Mouse (Mus musculus): ENCODE measurements around the gene Nfe2l2.

The Nfe2l2 gene

GRCm38 (mm10) chr2:75687040-75687749, 17.2 kb downstream of the Nfe2l2 start:
- DNase-seq (ENCODE audit: low read depth, low spot score): no peak

DNA sequence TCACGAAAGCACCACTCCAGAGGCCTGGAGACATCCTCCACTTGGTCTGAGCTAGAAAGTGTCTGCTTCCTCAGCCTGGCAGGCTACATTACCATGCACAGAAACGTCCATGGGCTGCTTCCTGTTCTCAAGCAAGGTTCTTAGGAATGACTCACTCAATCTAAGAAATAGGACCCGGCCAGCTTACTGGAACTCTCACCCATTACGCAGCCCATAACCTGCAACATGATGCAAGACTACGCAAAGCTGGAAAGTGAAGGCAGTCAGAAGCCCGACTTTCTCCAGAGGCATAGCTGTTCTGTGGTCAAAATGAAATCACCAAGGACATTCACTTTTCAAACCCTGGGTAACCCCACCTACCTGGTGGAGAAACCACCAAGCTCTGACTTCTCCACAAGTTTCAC, 19.0 kb downstream of the Nfe2l2 start:
- no peak for DNase-seq (ENCODE audit: low read depth, low spot score)

GRCm38 (mm10) chr2:75684526-75684925, 19.9 kb downstream of the Nfe2l2 start:
- DNase-seq (ENCODE audit: low read depth, low spot score): no peak

GRCm38 (mm10) chr2:75682978-75683709, 21.3 kb downstream of the Nfe2l2 start:
- no peak for DNase-seq (ENCODE audit: low read depth, low spot score)

DNA sequence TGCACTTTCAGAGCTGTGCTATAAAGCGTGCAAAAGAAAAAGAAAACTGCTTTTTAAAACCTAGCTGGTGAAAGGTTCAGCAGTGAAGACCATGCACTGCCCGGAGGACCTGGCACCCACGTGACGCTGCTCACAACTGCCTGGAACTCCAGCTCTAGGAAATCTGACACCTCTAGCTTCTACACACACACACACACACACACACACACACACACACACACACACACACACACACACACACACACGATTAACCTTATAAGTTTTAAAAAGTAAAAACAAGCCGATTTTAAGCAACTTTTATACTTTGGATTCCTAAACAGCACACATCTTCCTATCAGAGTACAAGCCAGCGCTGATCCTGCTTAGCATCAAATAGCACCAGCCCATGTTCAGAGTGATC, 23.0 kb downstream of the Nfe2l2 start:
- no peak for DNase-seq (ENCODE audit: low read depth, low spot score)

GRCm38 (mm10) chr2:75679947-75680346, 24.5 kb downstream of the Nfe2l2 start:
- no peak for DNase-seq (ENCODE audit: low read depth, low spot score)

DNA sequence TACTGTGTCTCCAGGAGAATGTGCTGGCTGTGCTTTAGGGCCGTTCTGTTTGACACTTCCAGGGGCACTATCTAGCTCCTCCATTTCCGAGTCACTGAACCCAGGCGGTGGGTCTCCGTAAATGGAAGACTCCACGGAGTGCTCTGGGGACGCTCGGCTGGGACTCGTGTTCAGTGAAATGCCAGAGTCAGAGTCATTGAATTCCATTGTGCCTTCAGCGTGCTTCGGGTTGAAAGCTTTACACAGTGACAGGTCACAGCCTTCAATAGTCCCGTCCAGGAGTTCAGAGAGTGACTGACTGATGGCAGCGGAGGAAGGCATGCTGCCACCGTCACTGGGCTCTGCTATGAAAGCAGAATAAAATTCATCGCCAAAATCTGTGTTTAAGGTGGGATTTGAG, 27.9 kb downstream of the Nfe2l2 start:
- no peak for DNase-seq (ENCODE audit: low read depth, low spot score)

GRCm38 (mm10) chr2:75672561-75672960, 31.9 kb downstream of the Nfe2l2 start:
- no peak for DNase-seq (ENCODE audit: low read depth, low spot score)

DNA sequence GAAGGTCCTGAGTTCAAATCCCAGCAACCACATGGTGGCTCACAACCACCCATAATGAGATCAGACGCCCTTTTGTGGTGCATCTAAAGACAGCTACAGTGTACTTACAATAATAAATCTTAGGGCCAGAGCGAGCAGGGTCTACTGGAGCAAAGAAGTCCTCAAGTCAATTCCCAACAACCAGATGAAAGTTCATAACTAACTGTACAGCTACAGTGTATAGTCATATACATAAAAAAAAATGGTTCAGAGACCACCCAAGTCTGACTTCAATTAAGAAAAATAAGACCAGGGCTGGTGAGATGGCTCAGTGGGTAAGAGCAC, 33.1 kb downstream of the Nfe2l2 start:
- no peak for DNase-seq (ENCODE audit: low read depth, low spot score)

DNA sequence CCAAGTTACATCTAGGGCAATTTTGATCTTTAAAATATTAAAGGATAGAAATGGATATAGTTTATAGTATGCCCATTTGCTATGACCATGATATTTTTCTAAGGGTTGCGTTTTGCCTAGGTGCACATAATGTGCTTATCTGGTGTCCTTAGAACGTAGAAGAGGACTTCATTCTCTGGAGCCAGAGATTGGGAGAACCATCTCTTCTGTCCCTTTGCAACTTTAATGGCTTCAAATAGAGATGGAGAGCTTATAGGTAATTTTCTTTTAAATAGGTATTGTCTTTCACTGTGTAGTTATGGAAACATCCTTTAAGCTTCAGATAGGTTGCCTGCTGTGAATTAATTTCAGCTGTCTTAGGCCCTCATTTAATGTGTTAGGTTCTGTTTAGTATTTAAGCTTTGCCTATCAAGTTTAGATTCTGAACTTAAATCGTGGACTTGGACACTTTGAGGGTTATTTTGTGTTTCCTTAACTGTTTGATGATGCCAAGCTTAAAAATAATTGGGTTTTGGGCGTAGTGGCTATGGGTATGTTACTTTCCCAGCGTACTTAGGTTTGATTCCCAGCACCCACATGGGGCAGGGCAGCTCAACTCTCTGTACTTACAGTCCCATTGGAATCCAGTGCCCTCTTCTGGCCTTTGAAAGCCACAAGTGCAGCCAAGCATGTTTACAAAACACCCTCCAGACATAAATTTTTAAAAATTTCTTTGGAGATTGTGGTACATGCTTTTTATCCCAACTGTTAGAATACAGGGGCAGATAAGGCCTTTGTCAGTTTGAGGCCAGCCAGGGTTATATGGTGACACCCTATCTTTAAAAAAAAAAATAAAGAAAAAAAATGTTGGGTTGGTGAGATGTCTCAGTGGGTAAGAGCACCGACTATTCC, 33.8 kb downstream of the Nfe2l2 start:
- no peak for DNase-seq (ENCODE audit: low read depth, low spot score)

DNA sequence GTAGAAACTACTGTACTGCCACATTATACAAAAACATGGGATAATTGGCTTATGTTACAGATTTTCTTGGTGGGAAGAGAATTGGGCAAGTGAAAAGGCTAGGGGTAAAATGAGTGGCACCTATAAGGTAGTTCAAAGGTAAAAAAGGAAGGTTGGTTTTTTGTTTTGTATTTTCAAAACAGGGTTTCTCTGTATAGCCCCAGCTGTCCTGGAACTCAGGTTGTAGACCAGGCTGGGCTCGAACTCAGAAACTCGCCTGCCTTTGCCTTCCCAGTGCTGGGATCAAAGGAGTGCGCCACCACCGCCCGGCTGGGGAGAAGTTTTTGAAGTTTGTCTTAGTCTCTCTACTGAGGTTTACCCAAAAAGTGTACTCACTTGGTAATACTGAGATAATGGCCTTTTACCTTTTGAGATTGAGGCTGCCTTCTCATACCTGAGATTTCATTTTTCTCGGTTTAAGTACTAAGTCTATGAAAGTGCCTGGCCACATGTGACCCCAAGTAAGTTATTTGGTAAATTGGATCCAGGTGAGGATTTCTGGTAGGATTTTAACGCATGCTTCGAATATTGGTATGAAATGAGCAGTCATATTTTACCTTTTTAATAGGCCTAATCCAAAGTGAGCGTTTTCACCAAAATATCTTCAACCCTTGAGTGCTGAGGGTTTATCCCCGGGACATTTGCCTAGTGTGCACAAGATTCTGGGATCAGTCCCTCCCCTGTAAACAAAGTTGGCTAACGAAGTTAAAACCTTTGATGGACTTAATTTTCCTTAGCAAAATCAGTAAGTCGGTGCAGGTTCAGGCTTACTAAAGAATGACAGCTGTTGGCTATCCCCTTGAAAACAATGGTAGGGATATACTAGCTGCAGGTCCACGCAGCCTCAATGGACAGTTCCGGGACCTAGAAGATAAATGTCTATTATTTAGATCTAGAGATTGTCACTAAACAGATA, 34.7 kb downstream of the Nfe2l2 start:
- DNase-seq (ENCODE audit: low read depth, low spot score): no peak

- DNase-seq (ENCODE audit: low read depth, low spot score): no peak
Observed at GRCm38 (mm10) chr2:75661106-75661505, 43.3 kb downstream of the Nfe2l2 start.

DNA sequence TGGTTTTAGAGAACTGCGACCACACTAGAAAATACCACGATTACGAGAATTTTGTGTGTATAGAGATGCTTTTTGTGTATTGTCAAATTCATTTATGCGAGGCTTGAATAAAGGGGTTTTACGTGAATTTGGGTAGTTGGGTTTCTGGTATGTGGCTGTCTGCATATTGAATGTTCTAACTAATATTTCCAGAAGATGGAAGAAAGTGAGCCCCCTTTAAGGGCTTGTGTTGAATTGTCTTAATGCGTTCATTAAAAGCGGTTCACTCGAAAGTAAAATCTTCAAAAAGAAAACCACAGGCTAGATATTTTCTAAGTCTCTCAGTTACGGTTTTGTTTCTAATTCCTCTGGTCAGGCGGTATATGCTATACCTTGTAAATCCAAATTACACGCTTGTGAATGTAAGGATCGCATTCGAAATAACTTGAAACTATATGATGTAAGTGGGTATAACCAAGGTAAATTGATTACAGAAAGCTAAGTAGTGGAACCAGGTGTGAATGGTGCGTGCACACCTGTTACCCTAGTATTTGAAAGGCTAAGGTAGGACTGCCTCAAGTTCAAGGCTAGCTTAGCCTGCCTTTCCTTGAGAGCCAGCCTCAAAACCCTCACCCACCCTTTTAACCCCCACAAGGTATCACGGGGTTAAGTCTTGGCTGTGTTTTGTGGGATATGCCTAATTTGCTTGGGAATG, 44.0 kb downstream of the Nfe2l2 start:
- DNase-seq (ENCODE audit: low read depth, low spot score): no peak

GRCm38 (mm10) chr2:75659629-75659960, 44.8 kb downstream of the Nfe2l2 start:
- peak; percentile 75 for DNase-seq (ENCODE audit: low read depth, low spot score)

GRCm38 (mm10) chr2:75658727-75659628, 45.5 kb downstream of the Nfe2l2 start, which contains the start of gene Hnrnpa3:
Gene Hnrnpa3, plus strand, starts transcription at chr2:75659261.
- DNase-seq (ENCODE audit: low read depth, low spot score): peak; percentile 98

DNA sequence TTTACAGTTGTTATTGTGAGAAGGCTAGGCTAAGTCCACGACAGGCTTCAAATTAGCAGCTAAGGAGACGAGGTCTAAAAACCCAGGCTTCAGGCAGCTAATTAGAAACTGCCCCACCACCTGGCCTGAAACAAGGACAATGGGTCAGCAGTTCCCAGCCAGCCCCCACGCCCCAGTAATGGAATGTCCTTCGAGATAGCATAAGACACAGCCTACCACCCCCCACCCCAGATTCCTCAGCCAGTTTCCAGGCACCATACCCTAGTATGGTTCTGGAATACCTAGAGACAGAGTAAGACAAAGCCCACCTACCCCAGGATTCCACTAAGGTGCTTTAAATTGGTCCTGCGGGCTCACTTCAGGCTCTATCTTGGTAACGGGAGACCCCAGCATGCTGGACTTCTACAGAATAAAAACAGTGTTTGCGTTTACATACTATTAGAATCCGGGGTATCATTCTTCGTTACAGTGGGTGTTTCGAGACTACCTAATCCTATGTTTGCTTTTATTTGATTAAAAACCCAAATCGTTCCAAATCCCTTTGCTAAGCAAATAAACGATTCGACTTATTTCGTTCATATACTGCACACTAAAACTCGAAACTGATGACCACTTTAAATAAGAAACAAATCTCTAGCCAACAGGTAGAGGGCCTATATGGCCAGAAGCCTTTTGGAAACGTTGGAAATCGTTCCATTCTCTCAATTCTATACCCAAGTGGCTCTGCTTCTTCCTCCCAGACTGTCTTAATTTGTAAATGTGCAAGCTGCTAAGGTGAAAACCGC, 46.3 kb downstream of the Nfe2l2 start:
- no peak for DNase-seq (ENCODE audit: low read depth, low spot score)

GRCm38 (mm10) chr2:75656924-75657323, 47.5 kb downstream of the Nfe2l2 start:
- DNase-seq (ENCODE audit: low read depth, low spot score): no peak

DNA sequence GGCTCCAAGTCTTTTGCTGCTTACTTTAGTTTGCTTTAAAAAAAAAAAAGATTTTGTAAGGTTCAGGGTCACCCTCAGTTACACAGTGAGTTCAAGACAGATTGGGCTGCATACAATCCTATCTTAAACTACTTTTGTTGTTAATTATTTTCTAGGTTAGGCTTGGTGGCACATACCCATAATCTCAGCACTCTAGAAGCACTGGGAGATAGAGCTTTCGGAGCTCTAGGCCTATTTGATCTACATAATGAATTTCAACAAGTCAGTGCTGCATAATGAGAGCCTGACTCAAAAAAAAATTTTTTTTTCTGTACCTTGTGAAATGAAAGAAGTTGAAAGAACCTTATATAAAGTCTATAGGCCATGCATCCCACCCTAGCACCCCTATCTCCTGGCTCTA, 49.8 kb downstream of the Nfe2l2 start:
- DNase-seq (ENCODE audit: low read depth, low spot score): no peak

GRCm38 (mm10) chr2:75653150-75653549, 51.3 kb downstream of the Nfe2l2 start:
- no peak for DNase-seq (ENCODE audit: low read depth, low spot score)
